Mouse (Mus musculus): ENCODE measurements around the gene Epha1.

DNA sequence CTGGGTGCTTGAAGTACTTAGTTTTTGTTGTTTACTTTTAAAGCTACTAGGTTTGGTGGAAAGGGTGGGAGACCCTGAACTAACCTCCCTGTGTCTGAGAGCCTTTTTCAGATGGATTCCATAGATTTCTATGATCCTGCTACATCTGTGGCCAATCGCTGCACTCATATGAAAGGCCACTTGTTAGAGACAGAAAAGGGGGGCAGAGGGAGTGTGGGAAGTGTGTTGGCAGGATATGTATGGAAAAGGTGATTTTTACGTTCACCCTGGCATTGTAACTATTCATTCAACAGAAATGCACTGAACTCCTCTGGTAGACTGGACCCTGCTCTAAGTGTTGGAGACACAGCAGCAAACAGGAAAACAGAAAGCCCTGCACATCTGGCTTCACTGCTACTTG is 8.2 kb upstream of the Epha1 start:
- TF ChIP-seq POLR2A (IDR thresholded peaks at IDR 0.05; ENCODE audit: insufficient read length, low read depth) = no peak
- no peak for TF ChIP-seq USF1 (IDR thresholded peaks at IDR 0.05; ENCODE audit: low read depth)
- TF ChIP-seq TCF12 (IDR thresholded peaks at IDR 0.05; ENCODE audit: insufficient read depth, poor library complexity, severe bottlenecking) = no peak
- no peak for TF ChIP-seq MAX (IDR thresholded peaks at IDR 0.05; ENCODE audit: low read depth)
- TF ChIP-seq E2F4 (IDR thresholded peaks at IDR 0.05; ENCODE audit: insufficient read depth) = no peak
- no peak for TF ChIP-seq CEBPB (IDR thresholded peaks at IDR 0.05; ENCODE audit: insufficient read depth, poor library complexity, severe bottlenecking)
- TF ChIP-seq POLR2AphosphoS2 (IDR thresholded peaks at IDR 0.05; ENCODE audit: insufficient read length, low read depth) = no peak
- TF ChIP-seq MYOD1 (IDR thresholded peaks at IDR 0.05; ENCODE audit: control insufficient read depth in 1 of 3, insufficient read length in 2 of 3, low read depth in 2 of 3) = no peak
- no peak for TF ChIP-seq SRF (IDR thresholded peaks at IDR 0.05; ENCODE audit: control insufficient read depth, insufficient read length, low read depth)
- no peak for TF ChIP-seq MYOG (IDR thresholded peaks at IDR 0.05; ENCODE audit: control insufficient read depth in 1 of 3, insufficient read depth in 1 of 3, insufficient read length in 2 of 3, low read depth in 2 of 3)
- TF ChIP-seq REST (IDR thresholded peaks at IDR 0.05; ENCODE audit: insufficient read depth, insufficient read length) = no peak
- no peak for TF ChIP-seq TCF3 (IDR thresholded peaks at IDR 0.05; ENCODE audit: insufficient read length, low read depth)

Data from myocyte (in vitro differentiated cells).